Mouse (Mus musculus) inflammation-experienced regulatory T-cells, adult 6 months (primary cell): ENCODE results near the gene Prok1. TPM values are rescaled to one million over a fixed set of nuclear protein-coding genes. Genes with fewer than 3 reads are reported as not detected.

Experiments
- ATAC-seq: one replicate; pipeline ENCODE4 v1.8.0; 2017
- polyA plus RNA-seq, 3 experiments: library from polyadenylated mRNA; unstranded; fragments of 100-300 nt; shearing (Covaris generic); gene quantifications; one replicate each; pipeline ENCODE4 v1.2.1; 2017

The Prok1 gene
- polyA plus RNA-seq = under 1 TPM in 2 of 3 experiments, not detected in 1; 0.25 to 0.40 TPM

DNA sequence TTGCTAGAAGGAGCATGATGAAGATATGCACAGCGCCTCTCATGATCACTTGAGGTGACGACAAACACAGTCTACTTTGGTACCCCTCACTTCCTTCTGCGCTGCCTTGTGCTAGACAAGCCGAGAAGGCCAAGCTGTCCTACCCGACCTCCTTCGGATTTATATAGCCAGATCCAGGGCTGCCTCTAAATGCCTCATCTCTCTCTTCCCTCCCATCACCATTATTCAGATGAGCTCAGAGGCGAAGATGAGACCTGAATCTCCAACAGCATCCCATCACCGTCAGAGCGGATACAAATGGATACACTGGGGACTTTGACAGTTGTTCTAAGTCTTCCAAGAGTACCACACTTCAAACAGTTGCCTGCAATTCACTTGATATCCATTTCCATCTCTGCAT, at the start of gene Prok1:
Prok1 (minus strand) TSS at position 101 of the 400 bp plus-strand sequence.
- no peak for ATAC-seq

DNA sequence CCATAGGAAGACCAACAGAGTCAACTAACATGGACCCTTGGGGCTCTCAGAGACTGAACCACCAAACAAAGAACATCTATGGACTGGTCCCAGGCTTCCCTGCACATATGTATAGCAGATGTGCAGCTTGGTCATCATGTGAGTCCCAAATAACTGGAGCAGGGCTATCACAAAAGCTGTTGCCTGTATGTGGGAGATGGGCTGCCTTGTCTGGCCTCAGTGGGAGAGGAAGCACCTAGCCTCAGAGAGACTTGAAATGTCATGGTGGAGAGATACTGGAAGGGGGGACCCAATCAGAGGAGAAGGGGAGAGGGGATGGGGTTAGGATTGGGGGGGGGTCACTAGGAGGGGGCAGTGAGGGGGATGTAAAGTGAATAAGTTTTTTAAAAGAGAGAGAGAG, 47.8 kb upstream of the Prok1 start:
- ATAC-seq = no peak

DNA sequence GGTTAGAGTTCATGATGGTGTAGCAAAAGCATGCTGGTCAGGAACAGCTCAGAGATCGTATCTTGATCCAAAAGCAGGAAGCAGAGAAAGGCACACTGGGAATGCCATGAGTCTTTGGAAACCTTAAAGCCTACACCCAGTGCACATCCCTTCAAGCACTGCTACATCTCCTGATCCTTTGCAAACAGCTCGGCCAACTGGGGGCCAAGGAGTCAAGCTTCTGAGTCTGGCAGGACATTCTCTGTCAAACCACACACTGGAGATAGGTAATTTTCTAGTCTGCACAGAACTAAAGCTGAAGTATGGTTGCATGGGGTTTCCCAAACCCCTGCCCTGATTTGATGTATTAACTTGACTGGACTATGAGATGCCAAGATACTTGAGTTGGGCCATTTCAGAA, 46.6 kb upstream of the Prok1 start:
- no peak for ATAC-seq

DNA sequence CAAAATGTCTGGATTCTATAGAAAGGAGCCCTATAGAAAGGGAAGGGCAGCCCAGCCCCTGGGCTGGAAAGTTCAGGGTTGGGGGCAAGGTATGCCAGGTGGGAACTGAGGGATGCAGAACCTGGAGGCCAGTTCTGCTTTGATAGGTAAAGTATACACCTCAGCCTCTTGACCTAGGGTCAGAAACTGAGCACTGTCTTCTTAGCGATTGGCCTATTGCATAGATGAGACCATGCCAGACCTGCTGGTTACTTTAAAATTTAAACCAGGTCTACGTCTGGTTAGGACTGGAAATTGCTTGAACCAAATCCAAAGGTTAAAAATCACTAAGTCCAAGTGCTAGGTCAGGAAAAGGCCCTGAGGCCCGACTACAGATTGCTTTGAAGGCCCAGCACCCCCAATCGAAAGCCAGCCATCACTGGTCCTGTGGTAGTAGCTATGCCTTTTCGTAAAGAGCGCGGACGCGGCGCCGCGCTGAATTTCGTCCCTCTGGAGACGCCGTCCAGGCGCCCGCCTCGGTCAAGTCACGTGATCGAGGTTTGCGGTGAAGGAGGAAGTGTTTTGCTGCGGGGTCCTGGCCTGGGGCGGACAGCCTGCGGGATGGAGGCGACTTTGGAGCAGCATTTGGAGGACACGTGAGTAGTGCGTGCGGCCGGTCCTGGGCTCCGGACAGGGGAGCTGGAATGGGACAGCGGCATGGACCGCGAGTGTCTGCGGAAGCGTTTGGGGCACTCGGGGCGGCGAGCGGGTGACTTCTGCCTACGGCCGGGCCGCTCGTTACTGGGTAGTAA, 39.2 kb upstream of the Prok1 start, which contains the start of gene Lamtor5:
Lamtor5 (plus strand) TSS at position 380 of the 791 bp plus-strand sequence.
- peak; percentile 87 for ATAC-seq

DNA sequence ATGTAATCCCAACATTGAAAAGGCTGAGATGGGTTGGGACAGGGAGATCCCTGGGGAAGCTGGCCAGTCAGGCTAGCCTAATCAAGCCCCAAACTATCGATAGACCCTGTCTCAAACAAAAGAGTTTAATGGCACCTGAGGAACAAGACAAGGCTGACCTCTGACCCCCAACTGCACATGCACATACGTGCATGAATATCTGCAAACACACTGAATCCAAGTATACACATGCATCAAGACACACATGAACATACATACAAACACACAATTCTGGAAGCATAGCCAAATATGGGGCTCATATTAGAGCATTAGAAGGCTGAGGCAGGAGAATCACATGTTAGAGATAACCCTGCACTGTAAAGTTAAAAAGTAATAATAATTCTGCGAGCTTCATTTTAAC, 37.1 kb upstream of the Prok1 start:
- no peak for ATAC-seq

DNA sequence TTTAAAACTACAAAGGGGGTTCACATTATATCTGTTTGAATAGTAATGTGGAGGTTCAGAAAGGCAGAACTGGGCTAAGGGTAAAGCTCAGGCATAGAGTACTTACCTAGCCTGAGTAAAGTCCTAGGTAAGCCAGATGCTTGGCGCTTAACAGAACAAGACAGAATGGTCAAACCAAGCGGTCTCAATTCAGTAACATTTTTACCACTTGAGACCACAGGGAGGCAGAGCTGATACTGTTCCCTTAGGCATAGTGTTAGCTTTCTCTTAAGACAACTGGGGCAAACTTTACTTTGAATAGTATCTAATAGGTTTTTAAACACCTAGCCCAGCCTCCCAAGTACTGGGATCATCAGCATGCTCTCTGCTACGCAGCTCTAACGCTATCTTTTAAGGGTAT, 36.5 kb upstream of the Prok1 start:
- no peak for ATAC-seq

DNA sequence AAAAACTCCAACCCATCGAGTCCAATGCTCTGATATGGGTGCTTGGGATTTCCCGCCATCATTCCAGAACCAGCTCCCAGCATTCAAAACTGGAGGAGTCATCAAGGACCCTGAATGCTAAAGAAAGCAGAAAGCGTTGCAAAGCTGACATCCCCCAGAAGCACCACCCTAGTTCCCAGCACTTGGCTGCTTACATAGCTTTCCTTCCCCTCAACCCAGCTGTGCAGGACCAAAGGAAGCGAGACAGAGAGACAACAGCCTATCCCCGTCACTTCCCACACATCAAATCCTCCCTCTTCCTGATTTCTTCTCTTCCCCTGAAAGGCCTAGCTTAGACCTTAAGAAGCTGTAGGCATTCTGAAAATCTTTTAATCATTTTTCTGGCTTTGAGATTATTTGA, 35.8 kb upstream of the Prok1 start:
- ATAC-seq = no peak

DNA sequence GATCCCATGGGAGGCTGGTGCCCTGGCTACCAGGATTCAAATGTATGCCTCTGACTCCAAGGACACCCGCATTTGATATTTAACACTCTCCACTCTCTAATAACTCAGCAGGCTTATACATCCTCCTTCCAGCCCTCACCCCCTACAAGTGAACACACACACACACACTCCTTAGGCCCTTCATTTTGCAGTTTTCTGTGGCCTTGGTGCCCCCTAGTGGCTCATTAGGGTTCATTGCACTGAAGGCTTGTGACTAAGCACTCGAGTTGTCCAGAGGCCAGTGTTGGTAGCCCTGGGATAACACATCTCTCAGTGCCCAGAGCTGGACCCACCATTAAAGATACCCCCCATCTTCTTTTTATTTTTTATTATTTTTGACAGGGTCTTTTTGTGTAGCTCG, 34.3 kb upstream of the Prok1 start:
- peak; percentile 74 for ATAC-seq

DNA sequence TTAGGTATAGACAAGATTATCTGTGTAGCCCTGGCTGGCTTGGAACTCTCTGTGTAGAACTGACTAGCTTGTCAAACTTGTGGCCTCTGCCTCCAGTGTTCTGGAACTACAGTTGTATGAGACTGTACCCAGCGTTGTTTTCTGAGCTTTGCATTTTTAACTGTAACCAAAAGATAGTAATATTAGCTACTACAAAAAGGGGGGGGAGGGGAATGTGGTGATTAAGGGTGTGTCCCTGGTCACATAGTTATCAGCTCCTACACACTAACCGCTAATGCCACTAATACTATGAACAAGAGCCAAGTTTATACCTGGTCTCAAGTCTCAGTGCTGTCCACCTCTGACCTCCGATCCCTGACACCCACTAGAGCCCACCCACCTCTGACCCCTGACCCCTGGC, 32.9 kb upstream of the Prok1 start:
- ATAC-seq = no peak

DNA sequence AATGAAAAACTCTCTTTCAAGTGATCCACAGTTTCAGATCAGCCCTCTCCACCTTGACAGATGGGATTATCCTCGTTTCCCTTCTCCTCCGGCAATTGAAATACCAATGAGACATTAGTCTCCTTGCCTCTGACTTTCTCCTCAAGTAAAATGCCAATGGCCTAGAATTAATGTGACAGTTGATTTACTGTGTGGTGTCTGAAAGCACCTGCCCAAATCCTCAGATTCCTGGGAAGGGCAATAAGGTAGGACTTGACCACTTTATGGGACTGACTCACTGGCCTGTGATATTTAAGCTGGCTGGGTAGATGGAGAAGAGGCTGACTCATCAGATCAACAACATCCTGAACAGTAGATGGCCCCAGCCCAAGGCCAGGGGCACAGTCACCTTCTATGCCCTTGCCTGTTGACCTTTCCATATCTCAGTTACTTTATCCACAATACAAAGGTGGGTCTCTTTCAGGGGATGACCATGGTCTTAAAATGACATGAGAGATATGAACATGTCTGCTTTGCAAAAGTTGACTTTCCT, 27.4 kb upstream of the Prok1 start:
- no peak for ATAC-seq

DNA sequence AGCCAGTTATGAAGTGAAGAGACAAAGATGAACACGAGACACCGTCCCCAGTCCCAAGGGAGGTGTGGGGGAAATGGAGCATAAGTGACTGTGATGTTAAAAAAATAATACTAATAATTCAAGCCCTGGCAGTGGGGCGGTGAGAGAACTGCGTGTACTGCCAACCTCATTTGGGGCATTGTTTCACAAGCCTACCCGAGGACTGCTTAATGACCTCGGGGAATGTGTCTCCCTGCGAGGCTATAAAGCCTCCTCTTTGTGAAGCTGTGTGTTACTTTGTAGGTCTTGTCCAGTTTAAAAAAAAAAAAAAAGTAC, 22.3 kb upstream of the Prok1 start:
- ATAC-seq = no peak

DNA sequence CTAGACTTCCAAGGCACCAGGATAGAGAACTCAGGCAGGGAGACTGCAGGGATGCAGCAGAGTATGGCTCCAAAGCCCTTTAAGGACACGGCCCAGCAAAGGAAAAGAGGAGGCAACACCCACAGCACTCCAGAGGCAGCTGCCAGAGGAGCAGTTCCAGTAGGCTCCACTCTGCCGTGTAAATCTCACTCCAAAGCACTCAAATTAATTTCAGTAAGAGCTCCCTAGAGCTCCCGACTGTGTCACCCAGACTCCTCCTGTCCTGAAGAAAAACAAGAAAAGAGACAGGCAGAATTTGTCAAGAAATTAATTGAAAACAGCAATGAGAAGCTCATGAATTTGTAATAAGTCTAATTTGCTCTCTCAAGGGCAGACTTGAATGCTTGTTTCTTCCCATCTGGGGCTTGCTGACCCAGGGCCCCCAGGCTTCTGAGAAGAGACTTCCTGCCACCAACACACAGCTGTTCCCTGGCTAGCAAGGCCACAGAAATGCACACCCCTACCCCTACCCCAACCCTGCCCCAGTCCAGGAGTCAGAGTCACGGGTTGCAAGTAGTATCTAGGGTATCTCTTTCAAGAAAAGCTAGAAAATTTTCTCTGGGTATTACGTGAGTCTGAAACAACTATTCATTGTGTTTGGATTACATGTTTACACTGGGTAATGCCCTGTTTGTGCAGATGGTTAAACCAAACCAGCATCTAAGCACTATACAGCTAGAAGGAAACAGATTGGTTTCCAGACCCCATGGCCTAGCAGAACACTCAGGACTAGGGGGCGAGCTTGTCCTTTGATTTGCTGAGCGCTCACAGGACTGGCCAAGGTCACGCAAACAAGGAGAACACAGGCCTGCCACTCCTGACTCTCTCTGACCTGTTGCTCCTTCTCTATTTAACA, 21.7 kb upstream of the Prok1 start:
- ATAC-seq = no peak

DNA sequence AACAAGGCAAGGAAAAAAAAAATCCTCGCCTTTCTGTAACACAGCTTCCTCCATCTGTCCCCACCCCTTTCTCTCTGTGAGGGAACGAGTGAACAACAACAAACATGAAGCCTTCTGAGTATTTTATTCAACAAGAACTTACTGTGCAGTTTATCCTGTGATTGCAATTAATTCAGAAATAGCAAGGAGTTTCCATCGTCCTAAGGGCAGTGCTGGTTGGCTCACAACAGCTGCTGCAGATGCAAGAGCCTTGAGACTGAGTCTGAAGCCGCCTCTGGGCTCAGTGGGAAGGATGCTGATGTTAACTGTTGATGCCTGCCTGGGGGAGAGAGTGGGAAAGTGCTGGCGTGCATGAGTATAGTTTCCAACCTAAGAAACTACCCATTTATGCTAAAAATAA, 18.4 kb upstream of the Prok1 start:
- no peak for ATAC-seq

DNA sequence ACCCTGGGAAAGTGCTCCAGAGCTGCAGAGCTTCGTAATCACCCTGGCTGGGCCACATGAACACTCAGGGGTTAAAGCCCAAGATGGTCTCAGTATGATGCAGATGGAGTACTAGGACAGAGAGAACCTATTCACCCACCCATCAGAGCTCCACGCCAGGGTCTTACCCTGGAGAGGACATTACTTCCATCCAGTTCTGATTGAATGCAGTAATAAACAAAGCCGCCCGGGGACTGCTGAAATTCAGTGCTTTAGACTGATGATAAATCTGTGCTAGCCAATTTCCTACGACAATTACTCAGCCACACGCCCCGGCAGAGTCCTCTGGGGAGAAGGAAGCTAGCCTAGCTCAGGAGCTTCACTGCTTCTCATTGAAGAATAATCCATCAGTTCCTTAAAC, 17.2 kb upstream of the Prok1 start:
- ATAC-seq = no peak

DNA sequence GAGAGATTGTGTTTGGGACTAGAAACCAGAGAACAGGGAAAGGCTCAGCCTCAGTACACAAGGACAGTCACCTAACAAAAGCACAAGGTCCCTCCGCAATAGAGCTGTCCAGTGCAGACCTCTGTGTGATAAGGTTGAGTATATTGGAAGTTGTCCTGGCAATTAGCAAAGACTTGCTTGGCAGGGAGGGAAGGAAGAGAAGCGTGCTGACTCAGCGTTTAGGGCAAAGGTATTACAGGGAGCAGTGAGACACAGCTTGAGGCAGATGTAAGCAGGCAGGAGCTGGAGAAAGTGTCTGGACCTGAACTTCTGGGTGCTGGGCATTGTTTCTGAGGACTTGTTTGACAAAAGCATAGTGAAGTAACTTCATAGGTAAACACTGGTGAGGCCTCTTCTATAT, 16.5 kb upstream of the Prok1 start:
- no peak for ATAC-seq

DNA sequence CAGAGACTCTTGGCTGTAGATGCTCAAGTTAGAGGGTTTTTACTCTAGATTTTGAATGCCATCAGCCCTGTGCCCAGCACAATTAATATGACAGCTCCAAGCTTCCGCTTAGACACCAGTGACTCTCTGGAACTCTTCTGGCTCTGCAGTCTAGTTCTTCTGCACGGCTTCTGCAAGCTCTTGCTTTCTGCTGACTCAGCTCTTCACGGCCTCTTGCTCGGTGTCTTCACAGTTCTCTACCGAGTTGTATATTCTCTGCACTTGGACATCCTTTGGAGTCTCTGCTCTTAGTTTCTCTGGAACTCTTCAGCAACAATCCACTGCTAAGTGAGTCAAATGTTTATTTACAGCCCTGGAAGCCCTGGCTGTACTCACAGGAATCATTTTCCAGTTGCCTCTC, 14.4 kb upstream of the Prok1 start:
- ATAC-seq = no peak

DNA sequence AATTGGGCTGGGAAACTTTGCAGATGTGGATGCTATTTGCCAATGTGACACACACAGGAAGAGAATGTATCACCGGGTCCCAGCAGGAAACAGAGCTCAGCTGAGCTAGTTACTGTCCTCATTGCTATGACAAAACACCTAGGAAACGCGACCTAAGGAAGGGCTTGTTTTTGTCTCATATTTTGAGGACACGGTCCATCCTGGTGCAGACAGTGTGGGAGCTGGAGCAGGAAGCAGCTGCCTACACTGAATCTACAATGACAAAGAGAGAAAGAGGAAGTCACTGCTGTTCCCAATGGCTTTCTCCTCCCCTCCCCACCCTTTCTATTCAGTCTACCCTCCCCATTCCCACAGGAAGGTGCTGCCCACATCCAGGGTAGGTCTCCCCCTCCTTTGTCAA, 12.5 kb upstream of the Prok1 start:
- no peak for ATAC-seq

DNA sequence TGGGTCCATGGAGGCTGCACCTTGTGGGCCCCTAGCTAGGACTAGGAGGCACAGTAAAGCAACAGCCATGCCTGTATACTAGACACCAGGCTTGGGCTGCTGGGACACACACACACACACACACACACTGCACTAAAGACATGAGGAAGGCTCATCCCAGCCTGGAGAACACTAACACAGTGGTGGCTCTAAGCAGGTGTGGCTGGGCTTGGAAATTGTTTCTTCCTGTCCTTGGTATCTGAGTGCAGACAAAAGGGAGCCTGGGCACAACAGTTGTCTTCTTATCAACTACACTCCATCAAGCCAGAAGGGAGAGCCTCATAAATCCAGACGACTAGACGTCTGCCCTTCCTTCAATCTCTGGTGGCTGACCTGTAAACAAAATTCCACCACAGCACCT, 10.8 kb upstream of the Prok1 start:
- no peak for ATAC-seq

DNA sequence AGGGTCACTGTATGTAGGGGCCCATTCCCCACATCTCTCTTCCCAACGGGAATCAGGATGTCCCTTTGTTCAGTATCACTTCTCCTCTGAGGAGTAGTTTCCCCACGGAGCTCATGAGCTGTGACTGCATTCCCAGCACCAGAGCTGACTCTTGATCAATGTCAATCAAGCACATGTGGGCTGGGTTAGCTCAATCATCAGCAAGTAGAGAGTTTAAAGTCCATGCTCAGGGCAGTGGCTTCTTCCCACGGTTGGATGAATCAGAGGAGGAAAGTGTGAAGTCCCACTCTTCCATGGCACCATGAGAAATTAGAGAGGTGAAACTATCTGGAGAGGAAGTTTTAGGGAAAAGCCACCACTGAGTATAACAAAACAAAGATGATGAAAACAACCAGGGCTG, 9.5 kb upstream of the Prok1 start:
- no peak for ATAC-seq

DNA sequence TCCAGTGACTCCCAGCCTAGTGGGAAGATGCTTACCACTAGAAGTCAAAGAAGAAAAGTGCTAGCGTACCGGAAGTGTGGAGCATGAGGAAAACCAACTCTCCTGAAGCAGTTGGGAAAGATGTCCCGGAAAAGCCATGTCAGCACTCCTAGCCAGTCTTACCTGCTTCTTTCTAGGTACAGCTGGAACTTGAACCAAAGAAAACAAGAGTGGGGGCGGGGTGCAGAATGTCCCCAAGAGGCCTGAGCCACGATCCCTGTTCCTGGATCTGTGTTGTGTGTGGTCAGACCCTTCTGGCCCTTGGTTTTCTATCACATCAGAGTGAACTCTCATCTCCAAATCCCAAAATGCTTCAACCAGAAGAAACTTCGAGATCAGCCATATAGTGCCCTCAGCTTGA, 7.4 kb upstream of the Prok1 start:
- no peak for ATAC-seq

DNA sequence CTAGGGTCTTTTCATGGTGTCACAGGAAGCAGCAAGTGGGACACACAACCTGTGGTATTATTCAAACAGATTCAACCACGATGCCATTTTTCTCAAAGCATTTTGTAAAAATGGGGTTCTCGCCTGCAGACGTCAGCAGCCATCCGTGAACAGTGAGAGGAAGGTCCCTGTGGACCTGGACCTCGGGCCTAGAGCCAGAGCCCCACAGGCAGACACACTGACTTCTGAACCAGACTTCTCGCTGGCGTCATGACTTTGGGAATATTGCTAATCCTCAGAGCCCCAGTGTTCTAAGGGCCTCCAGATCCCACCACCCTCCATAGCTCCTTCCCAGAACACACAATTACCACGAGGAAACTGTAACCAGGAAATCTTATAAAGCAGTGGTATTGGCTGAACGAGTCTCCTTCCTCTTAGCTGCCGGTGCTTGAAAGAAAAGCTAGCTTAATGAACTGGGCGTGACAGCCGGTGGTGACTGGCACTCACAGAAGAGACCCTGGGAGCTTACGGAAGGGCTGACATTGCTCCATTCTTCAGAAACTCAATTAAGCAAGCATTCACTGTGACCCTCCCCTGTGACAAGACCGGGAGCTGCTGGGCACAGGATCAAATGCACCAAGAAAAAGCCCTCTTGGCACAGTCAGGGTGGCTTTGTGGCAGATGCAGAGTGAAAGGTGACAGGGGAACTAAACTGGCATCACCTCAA, 2.0 kb upstream of the Prok1 start:
- no peak for ATAC-seq

DNA sequence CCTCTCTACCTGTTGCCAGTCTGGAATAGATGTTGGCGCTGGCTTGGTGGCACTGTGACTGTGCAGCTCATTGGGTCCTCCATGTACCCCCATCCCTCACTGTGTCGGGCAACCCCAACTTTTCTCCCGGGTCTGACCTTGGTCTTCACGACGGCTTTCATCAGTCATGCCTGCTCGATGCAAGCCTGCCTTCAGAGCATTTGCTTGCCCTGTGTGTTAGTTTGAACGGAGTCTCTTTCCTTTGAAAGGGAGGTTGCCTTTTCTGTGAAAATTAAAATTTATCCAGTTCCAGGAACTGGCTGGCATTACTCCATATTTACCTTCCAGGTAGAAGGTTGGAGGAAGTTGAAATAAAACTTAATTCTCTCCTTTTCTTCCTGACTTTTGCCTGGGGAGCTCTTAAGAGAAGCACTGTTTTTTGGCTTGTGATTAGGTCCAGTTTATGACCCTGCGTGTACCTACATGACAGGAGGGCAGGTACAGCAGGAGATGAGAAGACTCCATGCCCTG, 981 bp downstream of the Prok1 start:
- ATAC-seq = no peak

DNA sequence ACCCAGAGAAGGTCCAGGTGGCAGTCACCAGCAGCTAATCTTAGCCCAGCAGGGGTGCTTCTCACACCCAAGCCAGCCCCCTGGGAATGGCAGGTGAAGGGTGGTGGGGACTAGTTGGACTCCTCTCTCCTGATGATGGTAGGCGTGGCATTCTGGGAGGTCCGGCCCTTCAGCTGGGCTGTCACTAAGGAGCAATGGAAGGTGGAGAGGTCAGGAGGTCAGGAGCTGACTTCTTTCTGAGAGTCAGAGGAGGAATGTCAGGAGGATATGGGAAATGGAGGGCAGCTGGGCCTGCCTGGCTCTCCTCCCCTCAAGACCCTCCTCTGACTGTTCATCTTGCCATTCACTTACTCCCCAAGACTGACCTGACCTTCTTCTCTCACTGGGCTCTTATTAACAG, 1.5 kb downstream of the Prok1 start:
- no peak for ATAC-seq
